8 mouse cellular contexts compared by ENCODE assay signal in genomic region chr13:10654086-10654422, GRCm38 (mm10).
A peak's percentile ranks its signal among the peaks of the same experiment; 100 is the strongest.
DNase-seq lines count a peak whose midpoint lies in the region.
"Had no signal": no experiment of that assay in that cellular context is flagged by ENCODE, and none has a peak within 500 bp of the region (broad histone marks: within the 10 kb centered on the region; RNA-seq: fewer than 3 reads in every experiment).

No protein-coding gene starts in this region.

- peak; percentile 9 for DNase-seq in kidney, postnatal 10 days
- no peak for DNase-seq in kidney, adult 8-10 months
- DNase-seq in MN1 (ENCODE audit: low spot score), result peak; percentile 78
- peak; percentile 14 for DNase-seq in Muller cell, postnatal 12 days (ENCODE audit: inconsistent ontology term)
- peak; percentile 14 for DNase-seq in gastrocnemius, adult 18-20 months (ENCODE audit: low spot score)
- DNase-seq in adrenal gland, postnatal 10 days, result no peak
- DNase-seq in embryo, embryonic 10 days (ENCODE audit: low spot score), result no peak
- DNase-seq: adrenal gland, postnatal 14 days had no signal

Comparison
In these comparisons a context has a peak if more than half of its experiments do, and no peak if none do; other contexts are left out.
1. DNase-seq: peak in kidney, postnatal 10 days (single experiment), MN1 (single experiment), Muller cell, postnatal 12 days (single experiment) and gastrocnemius, adult 18-20 months (single experiment); none in kidney, adult 8-10 months (0 of 2), adrenal gland, postnatal 10 days (single experiment) and embryo, embryonic 10 days (single experiment).